Mouse (Mus musculus): ENCODE measurements at regions not wholly inside any gene's neighbourhood (a gene's known extent, or its start where the extent isn't known, plus 50 kb on each side); places are given as distances from the start of the nearest gene placed in this dataset.

DNA sequence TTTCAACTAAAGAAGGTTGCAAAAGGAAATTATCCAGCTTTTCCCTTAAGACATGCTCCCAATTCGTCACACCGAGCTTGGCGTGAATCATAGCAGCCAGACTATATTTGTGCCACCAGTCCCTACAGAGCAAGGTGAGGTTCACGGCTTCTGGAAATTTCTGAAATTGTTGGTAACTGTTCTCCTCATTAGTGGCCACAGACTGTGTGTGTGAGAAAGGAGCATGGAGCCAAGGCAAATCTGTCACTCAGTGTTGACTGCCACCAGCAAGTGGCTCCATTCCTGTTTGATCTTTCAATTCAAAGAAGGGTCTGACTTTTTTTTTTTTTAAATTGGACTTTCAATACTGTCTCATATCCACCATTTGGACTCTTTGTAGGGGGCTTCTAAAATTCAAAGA, 156.1 kb upstream of the Rapgef5 start:
- TF ChIP-seq CTCF (IDR thresholded peaks at IDR 0.05; ENCODE audit: insufficient read depth, low read depth, low read length) (no peak), POLR2A (IDR thresholded peaks at IDR 0.05; ENCODE audit: insufficient read depth, low read depth, low read length) (no peak)
